Mouse (Mus musculus) thymus, adult 2 months (tissue): ENCODE results near the gene Parp3.

Source experiments
- CTCF ChIP-seq: fragments of 200-500 bp; IDR thresholded peaks from 2 replicates; pipeline ENCODE4 v1.5.1; 2012; ENCODE audit warnings: mild to moderate bottlenecking, control low read depth, low read length, moderate library complexity, borderline replicate concordance; ENCODE audit not compliant: control insufficient read depth, poor library complexity, insufficient read depth; ENCODE audit errors: extremely low read depth
- POLR2A ChIP-seq: fragments of 200-500 bp; IDR thresholded peaks from 2 replicates; pipeline ENCODE4 v1.6.1; 2012; ENCODE audit warnings: mild to moderate bottlenecking, low read length, control low read depth, moderate library complexity; ENCODE audit not compliant: control insufficient read depth, poor library complexity, insufficient read depth; ENCODE audit errors: extremely low read depth

GRCm38 (mm10) chr9:106480541-106480940, 3.8 kb upstream of the Parp3 start:
- TF ChIP-seq CTCF = no peak
- TF ChIP-seq POLR2A = no peak
